Mouse (Mus musculus) spleen, adult 2 months (tissue): ENCODE results near the gene Rec8.

ENCODE experiments used
- CTCF ChIP-seq: fragments of 200-500 bp; IDR thresholded peaks from 2 replicates; pipeline ENCODE4 v1.5.1; 2011; ENCODE audit warnings: mild to moderate bottlenecking, inconsistent platforms; ENCODE audit not compliant: insufficient read depth, insufficient read length, insufficient replicate concordance; ENCODE audit errors: extremely low read depth
- POLR2A ChIP-seq: fragments of 200-500 bp; IDR thresholded peaks from 2 replicates; pipeline ENCODE4 v1.6.1; 2011; ENCODE audit warnings: low read depth, low read length, inconsistent platforms

DNA sequence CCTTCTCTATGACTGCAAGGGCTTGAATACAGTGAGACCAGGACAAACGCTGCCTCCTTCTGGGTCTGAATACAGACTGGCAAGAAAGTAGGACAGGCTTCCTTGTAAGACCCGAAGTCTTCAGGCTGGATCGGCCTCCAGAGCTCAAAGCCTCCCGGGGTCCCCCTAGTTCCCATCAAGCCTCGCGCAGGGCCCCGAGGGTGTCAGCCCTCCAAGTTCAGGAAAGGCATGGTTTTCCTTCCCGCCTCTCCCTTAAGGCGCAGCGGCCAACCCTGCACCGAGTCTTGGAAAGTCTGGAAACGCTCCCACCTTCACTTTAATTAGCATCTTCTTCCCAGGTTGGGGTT, 53.6 kb downstream of the Rec8 start:
- TF ChIP-seq CTCF = no peak
- no peak for TF ChIP-seq POLR2A
